Mouse (Mus musculus) liver, embryonic 11.5 days (tissue): Measurements from ENCODE around the gene Nup160. TPM values are rescaled to one million over a fixed set of nuclear protein-coding genes. Genes with fewer than 3 reads are reported as not detected.

Experiments
- ATAC-seq: fragments of 200-750 bp; cut with Nextera tagmentation; replicated peaks from 2 replicates; pipeline ENCODE4 v1.8.0; 2017; ENCODE audit warnings: moderate number of reproducible peaks, mild to moderate bottlenecking, moderate TSS enrichment, moderate library complexity; ENCODE audit not compliant: low FRiP score
- DNase-seq: peaks from one replicate; pipeline ENCODE4 v3.0.0-alpha.2; 2017; ENCODE audit warnings: low spot score
- H3K27ac ChIP-seq: fragments of 300-500 bp; sonication (generic); 2 replicates; pipeline ENCODE4 v1.5.1; 2014; ENCODE audit warnings: mild to moderate bottlenecking, low read depth, low read length, control low read depth
- H3K27me3 ChIP-seq: fragments of 300-500 bp; sonication (generic); replicated peaks from 2 replicates; pipeline ENCODE4 v1.6.1; 2014; ENCODE audit warnings: low read length, mixed read lengths; ENCODE audit not compliant: control insufficient read depth, insufficient read depth
- H3K36me3 ChIP-seq: fragments of 300-500 bp; sonication (generic); 2 replicates; pipeline ENCODE4 v1.6.1; 2014; ENCODE audit warnings: mild to moderate bottlenecking, low read length, moderate library complexity, mixed read lengths; ENCODE audit not compliant: control insufficient read depth, insufficient read depth
- H3K4me1 ChIP-seq: fragments of 300-500 bp; sonication (generic); replicated peaks from 2 replicates; pipeline ENCODE4 v1.6.1; 2014; ENCODE audit warnings: low read length, mixed read lengths; ENCODE audit not compliant: control insufficient read depth, insufficient read depth
- H3K4me2 ChIP-seq: fragments of 300-500 bp; sonication (generic); 2 replicates; pipeline ENCODE4 v1.6.1; 2014; ENCODE audit warnings: mild to moderate bottlenecking, control low read depth, moderate library complexity
- H3K4me3 ChIP-seq: fragments of 300-500 bp; sonication (generic); 2 replicates; pipeline ENCODE4 v1.5.1; 2014; ENCODE audit warnings: low read depth, low read length, control low read depth
- H3K9ac ChIP-seq: fragments of 300-500 bp; sonication (generic); 2 replicates; pipeline ENCODE4 v1.6.1; 2014; ENCODE audit warnings: low read depth, low read length, control low read depth
- H3K9me3 ChIP-seq: fragments of 300-500 bp; sonication (generic); 2 replicates; pipeline ENCODE4 v1.6.1; 2016; ENCODE audit warnings: low read length, inconsistent platforms, mixed read lengths; ENCODE audit not compliant: control insufficient read depth
- WGBS: fragments of 180-500 bp; shearing (Covaris S2); extraction: QIAGEN DNeasy Blood & Tissue Kit; methylation state at CpG from one replicate; pipeline ENCODE4 v1.1.7; 2014; 5-methylcytosine and 5-hydroxymethylcytosine counted together
- polyA plus RNA-seq: library from polyadenylated mRNA; unstranded; fragments of >200 nt; fragmentation: Nextera tagmentation; extraction: Ambion mirVana; gene quantifications from 2 replicates; pipeline ENCODE4 v1.2.1, GENCODE M21; 2014

Gene Nup160
- polyA plus RNA-seq, 1 experiment from 2014 or later = 88.0 TPM

DNA sequence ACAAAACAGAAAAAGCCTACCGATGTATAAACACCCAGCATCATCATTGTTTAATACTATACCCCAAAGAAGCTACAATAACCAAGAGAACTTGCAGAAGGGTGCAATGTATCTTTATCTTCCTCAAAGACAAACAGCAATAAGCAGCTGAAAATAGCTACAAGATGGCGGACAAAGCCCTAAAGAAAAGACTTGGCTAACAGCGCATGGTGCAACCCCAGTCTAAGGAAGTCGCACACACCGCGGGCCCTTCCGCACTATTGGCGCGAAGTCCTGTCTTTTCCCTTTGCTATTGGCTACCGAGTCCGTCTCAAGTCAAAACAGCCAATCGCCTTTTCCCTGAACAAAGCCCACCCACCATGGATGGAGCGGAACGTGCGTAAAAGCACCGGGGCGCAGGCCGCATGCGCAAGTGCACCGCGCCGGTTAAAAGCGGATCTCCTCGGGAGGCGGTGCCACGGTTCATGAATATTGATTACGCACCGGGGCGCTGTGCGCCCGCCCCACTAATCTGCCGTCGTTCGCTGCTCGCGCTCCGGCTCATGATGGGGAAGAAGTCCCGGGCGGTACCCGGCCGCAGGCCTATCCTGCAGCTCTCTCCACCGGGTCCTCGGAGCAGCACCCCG lies 68.2 kb downstream of the Nup160 start, which contains the start of gene Fnbp4:
Gene Fnbp4 (plus strand): TSS at position 318 of the 626 bp plus-strand sequence.
- WGBS = under 1% methylated on average over 44 of the region's 44 CpGs
- Histone ChIP-seq H3K27me3 (no peaks in the 10 kb centered on the region), H3K36me3 (peaks cover 9% of the 10 kb centered on the region; the same call in 1 of the 2 replicates), H3K27ac (peak within 1 kb of the TSS; percentile 93), H3K9me3 (no peaks in the 10 kb centered on the region), H3K4me1 (peaks cover 22% of the 10 kb centered on the region), H3K4me2 (peak within 1 kb of the TSS; percentile 96), H3K9ac (peak within 1 kb of the TSS; percentile 92), H3K4me3 (peak within 1 kb of the TSS; percentile 87)
- DNase-seq = peak; percentile 96
- ATAC-seq = peak; percentile 98

DNA sequence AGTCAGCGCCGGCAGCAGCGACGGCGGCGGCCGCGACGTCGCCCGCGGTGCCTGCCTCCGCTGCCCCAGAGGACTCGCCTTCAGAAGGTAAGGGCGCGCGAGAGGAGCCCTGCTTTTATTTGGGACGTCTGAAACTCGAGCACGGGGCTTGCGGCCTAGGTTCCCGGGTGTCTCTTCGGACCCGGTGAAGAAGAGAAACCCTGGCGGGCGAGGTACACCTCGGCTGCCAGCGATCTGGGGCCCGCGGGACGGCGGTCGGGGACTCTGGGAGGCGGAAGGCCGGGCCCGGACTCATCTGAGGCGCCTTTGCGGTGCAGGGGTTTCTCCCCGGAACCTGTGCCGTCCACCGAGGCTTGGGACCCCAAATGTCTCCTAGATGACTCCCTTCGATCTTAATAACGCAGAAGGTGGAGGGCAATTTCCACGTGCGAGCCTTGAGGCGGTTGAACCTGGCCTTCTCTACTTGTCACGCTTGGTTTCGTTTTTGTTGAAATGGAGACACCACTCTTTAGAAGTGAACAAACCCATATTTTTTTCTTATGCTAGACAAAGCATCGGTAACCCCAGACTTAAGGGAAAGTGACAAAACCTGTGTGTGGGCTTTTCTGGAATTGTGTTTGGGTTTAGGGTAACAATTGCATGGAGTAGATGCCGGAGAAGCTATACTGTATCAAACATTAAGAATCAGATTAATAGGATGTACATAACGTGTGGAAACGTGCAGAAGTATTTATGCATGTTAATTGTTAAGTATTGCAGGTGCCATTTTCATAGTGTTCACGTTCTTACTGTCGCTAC lies 68.9 kb downstream of the Nup160 start:
- no peak for DNase-seq
- H3K9me3 ChIP-seq = no peaks in the 10 kb centered on the region
- WGBS = under 1% methylated on average over 54 of the region's 54 CpGs

DNA sequence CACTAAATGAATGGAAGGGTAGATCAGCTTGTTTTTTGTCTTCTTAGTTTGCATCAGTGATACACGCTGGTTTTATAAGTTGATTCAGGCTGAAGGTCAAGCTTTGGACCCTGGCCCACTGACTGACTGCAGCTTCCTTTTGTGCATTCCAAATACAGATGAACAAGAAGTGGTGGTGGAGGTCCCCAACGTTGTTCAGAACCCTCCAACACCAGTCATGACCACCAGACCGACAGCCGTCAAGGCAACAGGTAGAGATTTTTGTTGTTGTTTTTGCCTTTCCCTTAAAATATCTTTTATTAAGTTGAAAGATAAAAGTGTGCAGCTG lies 69.5 kb downstream of the Nup160 start:
- Histone ChIP-seq H3K4me3 (peak overlapping the region; percentile 87), H3K27ac (0 out of 2 replicates have a peak overlapping the region, but pooled peaks have one; percentile 93), H3K4me2 (peak overlapping the region; percentile 96), H3K9me3 (no peaks in the 10 kb centered on the region), H3K36me3 (peaks cover 21% of the 10 kb centered on the region), H3K27me3 (no peaks in the 10 kb centered on the region), H3K4me1 (peaks cover 22% of the 10 kb centered on the region), H3K9ac (peak overlapping the region; percentile 92)
- DNase-seq (no peak), ATAC-seq (no peak)
- WGBS = 10% methylated on average over 4 of the region's 4 CpGs

More for the DNA sequence above, 68.9 kb downstream of the Nup160 start:
- Histone ChIP-seq H3K4me1 (peaks cover 22% of the 10 kb centered on the region), H3K9ac (peak overlapping the region; percentile 92), H3K27me3 (no peaks in the 10 kb centered on the region), H3K4me2 (peak overlapping the region; percentile 96), H3K4me3 (peak overlapping the region; percentile 87), H3K27ac (peak overlapping the region; percentile 93), H3K36me3 (peaks cover 16% of the 10 kb centered on the region)
- peak; percentile 41 for ATAC-seq

DNA sequence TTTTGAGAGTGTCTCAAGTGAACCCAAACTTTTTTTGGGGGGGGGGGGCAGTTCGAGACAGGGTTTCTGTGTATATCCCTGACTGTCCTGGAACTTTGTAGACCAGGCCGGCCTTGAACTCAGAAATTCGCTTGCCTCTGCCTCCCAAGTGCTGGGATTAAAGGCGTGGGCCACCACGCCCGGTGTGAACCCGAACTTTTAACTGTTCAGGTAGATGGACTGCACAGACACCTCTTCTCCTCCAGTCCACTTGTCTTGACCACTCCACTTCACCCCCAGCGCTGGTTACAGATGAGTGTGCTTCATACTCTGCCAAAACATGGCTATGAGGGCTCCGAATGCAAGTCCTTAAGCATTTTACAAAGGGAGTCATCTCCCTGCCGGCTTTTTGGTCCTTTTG lies 70.1 kb downstream of the Nup160 start:
- Histone ChIP-seq H3K27ac (no peak overlapping the region; the same call in 1 of the 2 replicates), H3K9me3 (no peaks in the 10 kb centered on the region), H3K36me3 (peaks cover 22% of the 10 kb centered on the region), H3K4me2 (peak overlapping the region; percentile 96), H3K27me3 (no peaks in the 10 kb centered on the region), H3K9ac (no peak overlapping the region; the same call in 1 of the 2 replicates), H3K4me3 (peak overlapping the region; percentile 87), H3K4me1 (peaks cover 22% of the 10 kb centered on the region)
- WGBS = 83% methylated on average over 10 of the region's 10 CpGs
- no peak for DNase-seq
- no peak for ATAC-seq

DNA sequence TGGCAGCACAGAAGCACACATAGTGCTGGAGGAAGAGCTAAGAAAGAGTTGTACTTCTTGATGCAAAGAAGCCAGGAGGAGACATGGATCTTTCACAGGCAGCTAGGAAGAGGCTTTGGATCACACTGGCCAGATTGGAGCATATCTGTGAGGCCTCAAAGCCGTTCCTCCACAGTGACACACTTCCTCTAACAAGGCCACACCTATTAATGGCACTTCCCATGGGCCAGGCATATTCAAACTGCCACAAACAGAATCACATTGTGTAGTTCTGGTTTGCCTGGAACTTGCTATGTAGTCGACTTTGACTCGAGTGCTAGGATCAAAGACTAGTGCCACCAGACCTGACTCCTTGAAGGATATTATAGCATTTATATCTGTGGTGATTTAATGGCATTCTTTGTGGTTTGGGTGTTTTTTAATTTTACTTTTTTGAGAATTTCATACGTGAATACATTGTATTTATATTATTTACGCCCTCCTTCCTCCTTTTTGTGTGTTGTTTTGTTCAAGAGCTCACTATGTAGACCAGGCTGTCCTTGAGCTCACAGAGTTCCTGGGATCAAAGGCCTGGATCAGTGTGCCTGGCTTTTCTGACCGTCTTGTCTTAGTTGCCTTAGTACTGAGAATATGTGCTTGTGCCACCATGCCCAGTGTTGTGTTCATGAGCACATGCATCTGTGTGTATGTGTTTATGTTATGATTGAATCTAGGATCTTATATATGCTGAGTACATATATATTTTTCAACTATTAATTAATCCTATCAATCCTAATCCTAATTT lies 72.9 kb downstream of the Nup160 start:
- Histone ChIP-seq H3K27ac (no peak overlapping the region), H3K4me1 (peaks cover 18% of the 10 kb centered on the region), H3K9me3 (no peaks in the 10 kb centered on the region), H3K9ac (no peak overlapping the region), H3K36me3 (peaks cover 44% of the 10 kb centered on the region), H3K4me2 (no peak overlapping the region), H3K27me3 (no peaks in the 10 kb centered on the region), H3K4me3 (no peak overlapping the region)
- 77% methylated on average over 6 of the region's 6 CpGs for WGBS
- DNase-seq (no peak), ATAC-seq (no peak)

DNA sequence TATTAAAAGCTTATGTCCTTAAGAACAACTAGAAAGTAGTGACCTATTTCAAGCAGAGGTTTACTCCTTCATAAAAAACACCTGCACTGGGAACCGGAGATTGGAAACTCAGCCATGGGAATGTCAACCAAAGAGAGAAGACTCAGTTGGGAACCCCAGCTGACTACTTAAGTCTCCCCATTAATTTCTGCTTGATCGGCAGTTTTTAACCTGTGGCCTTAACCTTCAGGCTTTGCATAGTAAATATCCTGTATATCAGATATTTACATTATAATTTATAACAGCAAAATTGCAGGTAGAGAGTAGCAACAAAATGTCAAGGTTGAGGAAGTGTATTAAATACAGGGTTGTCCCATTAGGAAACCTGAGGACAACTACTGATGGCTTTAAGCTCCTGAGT lies 76.5 kb downstream of the Nup160 start:
- no peak for ATAC-seq
- Histone ChIP-seq H3K9ac (no peak overlapping the region), H3K36me3 (peaks cover 52% of the 10 kb centered on the region), H3K4me3 (no peak overlapping the region), H3K27me3 (no peaks in the 10 kb centered on the region), H3K4me1 (peaks cover 8% of the 10 kb centered on the region), H3K27ac (no peak overlapping the region), H3K9me3 (no peaks in the 10 kb centered on the region), H3K4me2 (no peak overlapping the region)
- WGBS = 93% methylated on average over 2 of the region's 2 CpGs
- no peak for DNase-seq

DNA sequence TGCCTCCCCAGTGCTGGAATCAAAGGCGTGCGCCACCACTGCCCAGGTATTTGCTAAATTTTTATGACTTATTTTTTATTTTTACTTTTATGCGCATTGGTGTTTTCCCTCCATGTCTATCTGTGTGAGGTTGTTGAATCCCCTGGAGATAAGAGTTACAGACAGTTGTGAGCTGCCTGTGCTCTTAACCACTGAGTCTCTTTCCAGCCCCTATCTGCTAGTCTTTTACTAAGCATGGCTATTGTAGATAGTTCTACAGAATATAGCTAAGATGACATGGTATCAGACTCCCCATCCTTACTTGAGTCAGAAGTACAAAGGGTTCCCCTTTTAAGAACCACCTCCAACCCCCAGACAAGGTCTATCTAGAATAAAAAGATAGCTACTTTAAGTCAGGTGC lies 77.2 kb downstream of the Nup160 start:
- no peaks in the 10 kb centered on the region for H3K9me3 ChIP-seq
- no peak overlapping the region for H3K9ac ChIP-seq
- H3K4me1 ChIP-seq = peaks cover 4% of the 10 kb centered on the region
- no peaks in the 10 kb centered on the region for H3K27me3 ChIP-seq
- no peak for DNase-seq
- WGBS = 92% methylated on average over 3 of the region's 3 CpGs
- H3K27ac ChIP-seq = no peak overlapping the region
- peaks cover 55% of the 10 kb centered on the region for H3K36me3 ChIP-seq
- no peak overlapping the region for H3K4me2 ChIP-seq
- ATAC-seq = peak; percentile 61
- H3K4me3 ChIP-seq = no peak overlapping the region

DNA sequence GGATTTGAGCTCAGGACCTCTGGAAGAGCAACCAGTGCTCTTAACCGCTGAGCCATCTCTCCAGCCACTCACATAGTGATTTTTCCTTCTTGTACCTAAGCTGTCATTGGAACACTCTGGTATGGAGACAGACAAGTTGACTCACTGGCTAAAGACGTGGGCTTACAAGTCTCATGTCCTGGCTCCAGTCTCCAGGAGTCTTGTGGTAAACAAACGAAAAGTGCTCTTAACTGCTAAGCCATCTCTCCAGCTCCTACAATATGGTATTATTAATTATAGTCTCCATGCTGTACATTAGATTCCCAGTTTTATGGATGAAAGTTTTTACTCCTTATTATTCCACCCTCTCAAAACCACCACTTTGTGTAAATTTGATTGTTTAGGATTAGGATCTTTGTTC lies 88.1 kb downstream of the Nup160 start:
- 88% methylated on average over 3 of the region's 3 CpGs for WGBS
- H3K4me1 ChIP-seq = no peaks in the 10 kb centered on the region
- no peak for ATAC-seq

More for the DNA sequence above, 88.1 kb downstream of the Nup160 start:
- Histone ChIP-seq H3K4me3 (no peak overlapping the region), H3K36me3 (peaks cover 62% of the 10 kb centered on the region), H3K4me2 (no peak overlapping the region), H3K9me3 (no peaks in the 10 kb centered on the region), H3K27ac (no peak overlapping the region), H3K9ac (no peak overlapping the region), H3K27me3 (no peaks in the 10 kb centered on the region)
- no peak for DNase-seq
